Mouse (Mus musculus) heart, adult 2 months (tissue): ENCODE results near the gene Arsj.

ENCODE experiments used
- CTCF ChIP-seq: fragments of 200-600 bp; IDR thresholded peaks from 2 replicates; pipeline ENCODE4 v1.8.1; 2022; ENCODE audit warnings: antibody characterized with exemption, mild to moderate bottlenecking, moderate library complexity
- EP300 ChIP-seq: fragments of 200-500 bp; IDR thresholded peaks from 2 replicates; pipeline ENCODE4 v1.6.1; 2011; ENCODE audit warnings: low read depth, low read length, control low read depth; ENCODE audit not compliant: insufficient read depth
- POLR2A ChIP-seq: fragments of 200-500 bp; IDR thresholded peaks from 2 replicates; pipeline ENCODE4 v1.6.1; 2011; ENCODE audit warnings: mild to moderate bottlenecking, low read depth, low read length, control low read depth; ENCODE audit not compliant: insufficient read depth

- no peak for TF ChIP-seq POLR2A
- TF ChIP-seq EP300, result no peak
- TF ChIP-seq CTCF, result no peak
These were observed 36.7 kb upstream of the Arsj start for GRCm38 (mm10) chr3:126326628-126327325.
